Mouse (Mus musculus): ENCODE measurements around the gene Gm10260. TPM values are rescaled to one million over a fixed set of nuclear protein-coding genes. Genes with fewer than 3 reads are reported as not detected.

The Gm10260 gene
- 3.3 and 4.3 TPM in 2 replicates for polyA plus RNA-seq (2012; rRNA removed)

GRCm38 (mm10) chr13:97760532-97760931 lies at the start of gene Gm10260:
Gene Gm10260, minus strand, starts transcription at chr13:97760632.

Data from liver, embryonic 18 days (tissue).